Mouse (Mus musculus) lung, postnatal 36 days (tissue): ENCODE data around the gene Gm37240.

Experiments used
- DNase-seq: peaks from one replicate; pipeline ENCODE4 v3.0.0; 2022; ENCODE audit warnings: mixed read lengths

Gm37240 gene

GRCm38 (mm10) chr3:85820839-85821548 lies 66.3 kb downstream of the Gm37240 start:
- no peak for DNase-seq

- no peak for DNase-seq
Observed at GRCm38 (mm10) chr3:85819319-85819718, 68.0 kb downstream of the Gm37240 start.

DNA sequence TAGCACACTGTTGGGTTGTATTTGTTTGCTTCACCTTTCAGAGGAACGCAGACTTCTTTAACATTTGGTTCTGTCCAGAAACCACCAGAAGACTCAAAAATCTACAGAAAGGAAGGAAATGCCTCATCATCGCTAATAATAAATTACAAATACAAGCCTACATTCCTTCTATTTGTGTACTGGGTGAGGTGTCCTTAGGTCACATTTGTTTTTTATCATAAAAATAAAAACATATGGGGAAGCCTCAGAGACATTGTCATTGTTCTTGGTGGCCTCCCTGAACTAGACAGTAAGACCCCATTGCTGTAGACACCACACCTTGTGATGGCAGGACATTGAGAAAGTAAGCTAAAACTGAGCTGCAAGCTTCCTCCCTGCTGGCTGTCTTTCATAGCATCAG lies 70.1 kb downstream of the Gm37240 start, which contains the start of gene Fam160a1:
Fam160a1 (minus strand) TSS at position 101 of the 400 bp plus-strand sequence.
- no peak for DNase-seq

- peak; percentile 69 for DNase-seq
Observed at GRCm38 (mm10) chr3:85814241-85814640, 73.1 kb downstream of the Gm37240 start.

- peak; percentile 26 for DNase-seq
Observed at GRCm38 (mm10) chr3:85813101-85814014, 74.0 kb downstream of the Gm37240 start.

- no peak for DNase-seq
Observed at GRCm38 (mm10) chr3:85812010-85812409, 75.3 kb downstream of the Gm37240 start.

GRCm38 (mm10) chr3:85793166-85793565 lies 94.2 kb downstream of the Gm37240 start:
- DNase-seq, result no peak

GRCm38 (mm10) chr3:85789748-85790147 lies 97.6 kb downstream of the Gm37240 start:
- DNase-seq, result no peak

GRCm38 (mm10) chr3:85786501-85786900 lies 100.8 kb downstream of the Gm37240 start:
- no peak for DNase-seq

DNA sequence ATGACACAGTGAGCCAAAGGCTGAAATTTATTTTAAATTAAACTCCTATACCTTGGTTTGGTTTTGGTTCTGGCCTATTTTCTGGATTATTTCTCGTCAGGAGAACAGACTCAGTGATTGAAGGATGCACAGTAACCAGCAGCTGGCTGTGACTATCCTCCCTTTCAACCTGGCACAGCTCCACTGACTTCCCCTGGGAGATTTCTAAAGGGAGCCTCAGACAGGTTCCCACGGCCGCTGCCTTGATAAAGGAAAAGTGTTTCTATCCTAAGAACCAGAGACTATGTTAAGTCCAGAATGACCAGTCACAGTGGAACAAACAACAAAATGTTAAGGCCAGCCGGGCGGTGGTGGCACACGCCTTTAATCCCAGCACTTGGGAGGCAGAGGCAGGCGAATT lies 106.4 kb downstream of the Gm37240 start:
- no peak for DNase-seq

DNA sequence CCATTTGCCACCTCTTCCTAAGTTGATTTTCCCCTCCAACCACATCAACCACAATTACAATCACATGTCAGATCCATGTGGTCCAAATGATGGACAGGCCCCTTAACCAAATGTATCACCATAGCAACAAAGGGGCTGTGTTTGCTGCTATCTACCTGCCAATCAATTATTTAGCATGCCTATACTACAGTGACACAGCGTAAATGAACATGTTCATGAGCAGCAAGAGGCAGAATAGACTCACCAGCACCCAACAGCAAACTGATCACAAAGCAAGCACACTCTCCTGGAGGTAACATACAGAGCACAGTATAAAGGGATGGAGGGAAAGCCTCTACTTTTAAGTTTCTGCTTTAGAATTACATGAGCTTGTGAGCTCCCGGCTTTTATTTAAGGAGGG lies 107.0 kb downstream of the Gm37240 start:
- no peak for DNase-seq

- DNase-seq, result no peak
Observed at GRCm38 (mm10) chr3:85777841-85778240, 109.5 kb downstream of the Gm37240 start.

GRCm38 (mm10) chr3:85777356-85777755 lies 110.0 kb downstream of the Gm37240 start:
- no peak for DNase-seq

DNA sequence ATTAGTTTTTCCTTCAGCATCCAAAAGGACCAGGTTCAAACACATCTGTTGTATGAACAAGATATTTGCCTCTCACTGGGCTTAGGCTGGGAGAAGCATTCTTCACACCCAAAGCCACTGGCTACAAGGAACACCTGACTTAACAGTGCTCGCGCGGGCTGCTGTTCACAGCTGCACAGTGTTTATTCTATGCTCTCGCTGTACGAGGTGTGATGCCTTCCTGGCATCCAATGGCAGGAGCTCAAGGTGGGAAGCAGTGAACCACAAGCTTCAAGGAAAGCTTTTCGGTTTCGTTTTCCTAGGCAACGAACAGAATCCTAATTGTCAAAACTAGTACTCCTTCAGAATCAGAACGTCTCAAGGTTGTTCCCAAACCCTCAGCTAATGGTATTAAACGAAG lies 110.6 kb downstream of the Gm37240 start:
- no peak for DNase-seq

- no peak for DNase-seq
Observed at GRCm38 (mm10) chr3:85776126-85776525, 111.2 kb downstream of the Gm37240 start.

DNA sequence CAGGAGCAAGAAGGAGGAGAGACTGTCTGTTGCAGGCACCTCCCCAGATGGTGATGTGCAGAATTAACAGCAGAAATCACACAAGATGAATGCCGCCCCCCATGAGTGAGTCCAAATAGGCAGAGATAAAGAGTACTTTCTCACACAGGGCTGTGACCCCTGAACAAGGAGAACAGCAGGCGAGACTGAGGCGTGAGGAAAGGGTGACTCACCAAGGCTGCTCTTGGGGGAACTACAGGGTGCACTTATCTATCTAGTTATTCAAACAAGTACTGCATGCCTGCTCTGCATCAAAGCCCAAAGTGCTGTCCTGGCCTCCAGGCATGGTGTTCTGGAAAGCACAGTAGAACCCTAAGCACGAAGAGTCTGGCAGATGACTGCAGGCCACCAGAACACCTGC lies 113.4 kb downstream of the Gm37240 start:
- DNase-seq, result no peak

DNA sequence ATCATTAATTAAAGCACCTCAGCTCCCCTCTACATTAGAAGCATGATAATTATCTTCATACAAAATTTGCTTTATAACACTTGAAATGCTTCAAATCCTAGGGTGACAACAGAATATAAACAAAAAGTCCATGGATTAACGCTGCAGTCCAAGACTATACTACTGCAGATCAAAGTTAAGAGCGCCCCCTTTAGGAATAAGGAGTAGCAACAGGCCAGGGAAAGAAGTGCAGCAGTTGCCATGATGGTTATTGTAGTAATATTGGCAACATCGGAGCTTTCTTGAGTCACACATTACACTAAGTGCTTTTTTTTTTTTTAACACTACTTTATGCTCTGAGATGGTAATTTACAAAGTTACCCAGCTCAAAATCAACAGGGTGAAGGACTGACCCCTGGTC lies 113.9 kb downstream of the Gm37240 start:
- peak; percentile 24 for DNase-seq

DNA sequence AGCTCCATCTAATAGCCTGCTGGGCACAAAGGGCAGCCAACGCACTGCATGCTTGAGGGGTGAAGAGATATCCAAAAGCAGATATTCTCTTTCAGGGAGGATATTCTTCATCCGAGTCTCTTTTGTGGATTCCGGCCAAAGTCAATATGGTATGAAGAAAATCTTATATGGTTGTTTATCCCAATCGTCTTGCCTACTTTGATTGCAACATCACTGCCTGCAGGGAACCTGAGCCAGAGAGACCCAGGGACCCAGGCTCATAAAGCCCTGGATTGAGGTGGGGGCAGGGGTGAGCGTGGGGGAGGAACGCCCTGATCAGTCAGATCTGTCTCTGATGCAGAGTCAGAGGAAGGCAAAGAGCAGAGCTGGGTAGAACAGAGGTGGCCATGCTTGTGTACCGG lies 122.4 kb downstream of the Gm37240 start:
- DNase-seq, result no peak

- DNase-seq, result no peak
Observed at GRCm38 (mm10) chr3:85764008-85764834, 123.1 kb downstream of the Gm37240 start.

GRCm38 (mm10) chr3:85757944-85758343 lies 129.4 kb downstream of the Gm37240 start:
- DNase-seq, result no peak

- no peak for DNase-seq
Observed at GRCm38 (mm10) chr3:85757435-85757834, 129.9 kb downstream of the Gm37240 start.

DNA sequence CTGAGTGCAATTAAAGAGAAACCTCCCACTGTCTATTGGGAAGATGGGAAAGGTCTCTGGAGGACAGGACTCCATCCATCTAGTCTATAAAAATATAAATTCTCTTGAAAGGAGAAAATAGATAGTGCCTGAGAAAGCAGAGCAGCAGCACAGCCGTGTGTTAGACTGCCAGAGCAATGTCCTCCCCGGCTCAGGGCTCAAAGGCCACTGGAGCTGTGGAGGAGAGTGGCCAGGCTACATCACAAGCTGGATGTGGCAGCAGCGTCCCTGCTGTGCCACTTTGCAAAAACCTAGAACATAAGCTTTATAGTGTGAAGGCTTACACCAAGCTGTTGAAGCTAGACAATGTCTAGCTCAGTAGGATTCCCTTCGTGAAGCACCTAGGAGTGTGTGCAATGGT lies 138.0 kb downstream of the Gm37240 start:
- DNase-seq, result no peak

GRCm38 (mm10) chr3:85748863-85749262 lies 138.5 kb downstream of the Gm37240 start:
- peak; percentile 46 for DNase-seq
